Mouse (Mus musculus) naive thymus-derived CD4-positive, alpha-beta T cell, adult 2 months (primary cell): ENCODE results near the gene Chn2.

ENCODE experiments used
- DNase-seq: peaks from one replicate; pipeline ENCODE4 v3.0.0-alpha.2; 2011; ENCODE audit warnings: low read depth

The Chn2 gene

DNA sequence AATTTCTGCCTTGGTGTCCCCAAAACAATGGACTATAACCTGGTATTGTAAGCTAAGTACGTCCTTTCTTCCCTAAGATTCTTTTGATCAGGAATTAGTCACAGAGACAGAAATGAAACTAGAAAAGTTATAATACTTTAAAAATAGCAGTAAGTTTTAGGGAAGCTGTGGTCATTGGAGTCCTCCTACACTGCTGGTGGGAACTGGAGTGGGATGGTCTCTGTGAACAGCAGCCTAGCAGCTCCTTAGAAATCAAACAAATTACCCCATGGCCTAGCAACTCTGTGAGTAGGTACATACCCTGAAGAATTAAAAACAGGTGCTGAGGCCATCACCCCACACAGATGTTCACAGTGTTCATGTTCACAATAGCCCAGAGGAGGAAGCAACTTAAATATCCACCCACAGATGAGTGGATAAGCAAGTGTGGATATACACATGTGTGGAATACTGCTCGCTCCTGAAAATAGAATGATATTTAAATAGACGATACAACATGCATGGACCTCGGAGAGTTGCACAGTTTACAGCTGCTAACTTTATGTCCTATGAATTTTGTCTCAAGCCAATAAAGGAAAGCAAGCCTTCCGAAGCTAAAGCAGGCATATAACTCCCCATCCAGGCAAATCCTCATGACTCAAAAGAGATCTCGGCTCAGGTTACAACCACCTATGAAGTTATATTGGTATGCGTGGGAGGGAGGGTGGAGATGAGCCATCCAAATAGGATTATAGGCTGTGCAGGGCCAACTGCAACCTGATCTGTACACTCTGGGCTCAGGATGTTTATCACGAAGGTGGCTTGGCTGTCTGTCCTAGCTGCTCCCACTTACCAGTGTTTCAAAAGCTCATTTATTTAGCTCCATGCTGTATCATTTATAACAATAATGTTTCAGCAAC, 209.2 kb downstream of the Chn2 start:
- DNase-seq: no peak

DNA sequence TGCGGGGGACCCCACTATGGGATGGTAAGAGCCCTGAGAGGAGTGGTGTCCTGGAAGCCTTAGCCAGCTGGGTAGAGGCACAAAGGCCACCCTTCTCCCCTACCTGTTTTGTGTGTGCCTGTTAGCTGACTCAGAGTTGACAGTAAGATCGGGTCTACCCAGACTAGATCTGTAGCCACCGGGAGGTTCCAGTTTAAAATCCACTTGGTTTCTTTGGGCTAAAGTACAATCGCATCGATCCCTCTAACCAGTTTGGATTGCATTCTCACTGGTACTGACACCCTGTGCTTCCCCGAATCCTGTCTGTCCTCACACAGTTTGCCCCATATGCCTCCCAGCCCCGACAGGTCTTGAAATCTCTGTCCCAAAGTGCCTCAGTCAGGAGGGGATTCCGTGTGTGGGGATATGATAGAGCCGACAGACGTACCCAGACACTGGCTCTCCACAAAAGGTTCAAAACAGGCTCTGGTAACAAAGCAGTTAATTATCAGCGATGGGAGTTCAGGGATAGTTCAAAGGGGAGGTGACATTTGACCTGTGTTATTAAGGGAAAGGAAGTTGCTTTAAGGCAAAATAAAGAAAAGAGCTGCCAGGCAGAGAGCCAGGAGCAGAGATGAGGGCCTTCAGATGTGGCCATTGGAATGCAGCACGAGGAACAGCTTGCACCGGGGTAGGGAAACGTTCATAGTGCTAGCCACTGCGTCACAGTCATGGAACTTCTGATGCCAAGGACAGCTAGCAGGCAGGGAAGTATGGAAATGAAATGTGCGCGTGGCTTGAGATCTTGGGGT, 212.2 kb downstream of the Chn2 start:
- DNase-seq: no peak

DNA sequence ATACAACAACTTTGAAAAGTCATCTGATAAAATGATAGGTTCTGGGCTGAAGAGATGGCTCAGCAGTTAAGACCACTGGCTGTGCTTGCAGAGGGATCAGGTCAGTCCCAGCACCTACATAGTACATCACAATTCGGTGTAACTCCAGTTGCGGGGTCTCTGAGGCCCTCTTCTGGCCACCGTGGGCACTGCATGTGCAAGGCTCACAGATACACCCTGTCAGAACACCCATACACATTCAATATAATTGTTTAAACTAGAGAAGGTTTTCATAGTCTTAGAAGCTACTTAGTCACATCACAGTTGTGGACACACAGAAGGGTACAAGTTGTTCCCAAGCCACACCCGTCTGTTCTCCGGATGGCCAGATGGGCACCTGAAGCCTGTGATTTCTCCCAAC, 213.9 kb downstream of the Chn2 start:
- peak; percentile 30 for DNase-seq

DNA sequence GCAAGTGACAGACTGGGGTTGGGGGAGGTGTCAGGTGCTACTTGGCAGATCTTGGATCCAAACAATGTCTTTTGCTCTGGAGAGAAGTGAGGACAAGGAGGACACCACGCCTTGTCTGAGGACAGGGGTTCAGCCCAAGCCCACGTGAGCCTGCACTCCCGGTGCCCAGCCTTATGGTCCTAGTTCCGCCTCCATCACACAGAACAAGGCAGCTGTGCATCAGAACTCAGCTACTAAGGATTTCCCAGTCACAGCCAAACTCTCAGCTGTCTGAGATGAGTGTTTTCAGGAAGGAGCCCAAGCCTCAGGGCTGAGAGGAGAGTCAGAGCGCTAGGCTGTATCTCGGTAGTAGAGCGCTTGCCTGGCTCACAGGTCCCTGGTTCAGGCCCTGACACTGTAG, 214.5 kb downstream of the Chn2 start:
- DNase-seq: no peak

DNA sequence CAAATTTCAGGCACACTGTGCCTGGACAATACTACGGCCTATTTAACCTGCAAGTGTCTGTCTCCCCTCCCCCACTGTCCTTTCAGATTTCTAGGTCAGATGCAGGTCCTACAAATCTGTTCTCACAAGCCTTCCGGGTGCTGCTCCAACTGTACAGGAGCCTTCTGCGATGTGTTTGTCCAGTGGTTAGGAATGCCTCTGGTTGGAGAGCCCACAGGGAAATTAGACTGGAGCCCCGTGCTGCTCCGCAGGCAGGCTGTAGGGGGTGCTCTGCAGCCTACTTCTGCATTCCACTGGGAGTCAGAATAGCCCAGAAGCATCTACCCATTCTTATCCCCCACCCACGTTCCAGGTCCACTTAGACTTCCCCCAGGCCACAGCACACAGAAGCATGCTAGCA, 215.4 kb downstream of the Chn2 start:
- no peak for DNase-seq

DNA sequence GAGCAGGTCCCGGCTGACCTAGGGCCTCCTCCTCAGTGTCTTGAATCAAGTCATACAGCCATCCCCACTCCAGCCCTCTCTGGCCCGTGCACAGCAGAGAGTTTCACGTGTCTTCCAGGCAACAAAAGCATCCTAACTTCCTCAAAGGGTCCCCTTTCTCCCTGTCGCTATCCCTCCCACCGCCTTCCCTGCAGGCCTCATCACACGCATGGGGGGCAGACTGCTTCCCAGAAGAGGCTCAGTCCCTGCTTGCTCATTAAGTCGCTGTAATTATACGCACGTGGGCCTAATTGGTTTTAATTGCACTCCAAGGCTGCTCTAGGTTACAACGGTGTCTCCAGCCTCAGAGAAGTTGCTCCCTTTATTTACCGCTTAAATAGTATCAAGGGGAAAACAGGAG, 216.0 kb downstream of the Chn2 start:
- DNase-seq: no peak

DNA sequence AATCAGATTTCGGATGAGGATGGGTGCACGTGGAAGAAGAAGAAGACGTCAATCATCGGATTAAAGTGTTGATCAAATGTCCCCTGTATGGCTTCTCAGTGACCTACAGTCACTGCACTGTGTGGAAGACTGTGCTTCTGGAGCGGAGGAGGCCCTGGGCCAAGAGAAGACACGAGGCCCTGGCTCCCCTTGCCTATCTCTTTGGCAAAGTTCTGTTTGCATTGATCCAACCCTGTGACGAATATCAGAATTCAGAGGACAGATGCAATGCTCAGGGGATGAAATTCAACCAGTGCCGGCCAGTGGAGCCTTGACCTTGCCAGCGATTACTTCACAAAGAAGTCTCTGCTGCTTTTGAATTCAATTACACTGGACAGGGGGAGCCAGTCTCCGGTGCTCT, 217.0 kb downstream of the Chn2 start:
- no peak for DNase-seq

DNA sequence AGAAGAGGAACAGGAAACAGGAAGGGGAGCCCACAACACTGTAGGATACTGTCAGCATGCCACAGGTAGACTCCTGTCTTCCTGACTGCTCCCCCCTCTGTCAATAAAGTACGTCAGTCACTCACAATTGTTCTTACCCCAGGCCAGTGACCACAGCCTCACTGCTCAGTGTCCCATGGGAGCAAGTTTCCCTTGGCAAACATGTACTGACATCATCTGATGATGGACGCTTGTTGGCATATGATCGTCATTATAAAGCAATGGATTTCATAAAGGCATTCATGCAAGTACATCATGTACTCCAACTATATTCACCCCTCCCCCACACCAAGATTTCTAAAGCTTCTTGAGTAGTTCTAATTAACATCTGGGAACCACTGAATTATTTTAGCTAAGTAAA, 218.2 kb downstream of the Chn2 start:
- DNase-seq: no peak

DNA sequence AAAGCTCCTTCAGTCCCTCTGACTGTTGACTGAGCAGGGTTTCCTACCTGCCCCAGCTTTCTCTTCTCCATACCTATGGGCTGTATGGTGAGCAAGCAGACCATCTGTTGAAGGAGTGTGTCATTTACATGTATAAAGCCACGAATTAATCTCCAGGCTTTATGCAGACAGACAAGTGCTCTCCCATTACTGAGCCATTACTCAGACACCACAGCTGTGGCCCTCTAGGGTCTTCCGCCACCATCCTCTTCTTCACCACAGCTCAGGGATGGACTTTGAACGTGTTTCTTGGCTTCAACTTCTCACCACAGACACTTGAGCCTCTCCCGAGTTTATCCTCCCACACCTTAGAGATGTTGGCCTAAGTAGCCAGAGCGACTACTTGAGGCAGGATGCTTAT, 219.1 kb downstream of the Chn2 start:
- no peak for DNase-seq

DNA sequence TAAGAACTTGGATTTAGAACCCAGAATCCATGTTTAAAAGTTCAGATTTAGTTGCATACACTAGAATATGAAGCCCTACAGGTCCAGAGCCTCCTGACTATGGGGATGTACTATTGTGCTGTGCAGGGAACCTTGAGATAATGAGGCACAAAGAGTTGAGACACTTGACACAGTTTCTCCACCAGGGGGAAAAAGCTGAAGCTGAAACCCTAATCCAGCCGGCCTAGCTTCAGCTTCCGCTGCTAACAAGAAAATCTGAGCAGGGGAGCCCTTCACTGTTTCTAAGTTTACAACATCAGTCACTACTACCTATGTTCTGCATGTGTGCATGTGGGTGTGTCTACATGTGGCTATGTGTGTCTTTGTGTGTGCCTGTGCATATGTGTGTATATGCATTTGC, 223.4 kb downstream of the Chn2 start:
- no peak for DNase-seq

DNA sequence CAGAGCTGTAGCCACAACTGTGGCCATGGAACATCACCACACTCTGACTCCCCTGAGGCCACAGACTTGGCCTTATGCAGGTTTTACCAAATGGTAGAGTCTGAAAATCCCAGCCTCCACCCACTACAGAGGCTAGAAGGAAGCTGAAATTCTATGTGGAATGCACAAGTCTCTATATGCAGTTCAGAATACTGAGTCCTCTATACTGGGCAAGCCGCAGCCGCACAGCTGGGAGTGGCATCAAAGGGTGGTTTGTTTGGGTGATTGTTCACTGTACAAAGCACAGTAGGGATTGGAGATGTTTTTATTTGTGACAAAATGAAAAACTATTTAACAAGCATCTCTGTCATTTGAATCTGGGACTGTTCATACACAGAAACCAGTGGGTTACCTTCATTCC, 224.5 kb downstream of the Chn2 start:
- no peak for DNase-seq

DNA sequence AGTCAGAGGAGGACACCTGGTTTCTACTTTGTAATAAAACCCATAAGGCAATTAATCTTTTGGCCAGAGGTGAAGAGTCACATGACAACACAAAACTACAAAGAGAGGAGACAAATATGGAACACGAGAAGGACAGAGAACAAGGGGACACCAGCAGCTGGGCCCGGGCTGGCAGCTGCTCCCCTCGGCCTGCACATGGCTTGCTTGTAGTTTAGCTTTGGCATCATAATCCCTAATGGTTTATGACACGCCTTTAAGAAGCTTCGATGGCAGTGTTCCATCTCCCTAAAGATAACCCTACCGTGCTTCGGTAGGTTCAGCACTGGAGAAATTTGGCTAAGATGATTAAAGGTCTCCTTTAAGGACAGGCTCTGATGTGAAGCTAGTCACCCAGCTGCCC, 225.2 kb downstream of the Chn2 start:
- no peak for DNase-seq

DNA sequence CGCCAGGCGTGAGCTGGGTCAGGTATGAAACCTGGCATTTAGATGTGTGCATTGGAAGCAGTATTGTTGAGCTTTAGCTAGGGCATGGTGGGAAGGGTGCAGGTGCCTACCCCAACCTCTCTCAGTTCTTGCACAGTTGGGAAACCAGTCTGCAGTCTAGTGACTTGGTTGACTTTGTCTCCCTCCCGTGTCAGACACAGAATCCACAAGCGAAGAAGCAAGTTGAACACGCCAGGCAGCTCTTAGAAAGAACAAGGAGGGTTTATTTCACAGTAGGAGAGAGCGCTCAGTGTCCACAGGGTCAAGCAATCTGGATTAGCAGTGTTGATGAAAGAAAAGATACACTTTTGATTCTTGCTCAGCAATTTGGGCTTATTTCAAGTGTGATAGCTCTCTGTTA, 226.0 kb downstream of the Chn2 start:
- no peak for DNase-seq

DNA sequence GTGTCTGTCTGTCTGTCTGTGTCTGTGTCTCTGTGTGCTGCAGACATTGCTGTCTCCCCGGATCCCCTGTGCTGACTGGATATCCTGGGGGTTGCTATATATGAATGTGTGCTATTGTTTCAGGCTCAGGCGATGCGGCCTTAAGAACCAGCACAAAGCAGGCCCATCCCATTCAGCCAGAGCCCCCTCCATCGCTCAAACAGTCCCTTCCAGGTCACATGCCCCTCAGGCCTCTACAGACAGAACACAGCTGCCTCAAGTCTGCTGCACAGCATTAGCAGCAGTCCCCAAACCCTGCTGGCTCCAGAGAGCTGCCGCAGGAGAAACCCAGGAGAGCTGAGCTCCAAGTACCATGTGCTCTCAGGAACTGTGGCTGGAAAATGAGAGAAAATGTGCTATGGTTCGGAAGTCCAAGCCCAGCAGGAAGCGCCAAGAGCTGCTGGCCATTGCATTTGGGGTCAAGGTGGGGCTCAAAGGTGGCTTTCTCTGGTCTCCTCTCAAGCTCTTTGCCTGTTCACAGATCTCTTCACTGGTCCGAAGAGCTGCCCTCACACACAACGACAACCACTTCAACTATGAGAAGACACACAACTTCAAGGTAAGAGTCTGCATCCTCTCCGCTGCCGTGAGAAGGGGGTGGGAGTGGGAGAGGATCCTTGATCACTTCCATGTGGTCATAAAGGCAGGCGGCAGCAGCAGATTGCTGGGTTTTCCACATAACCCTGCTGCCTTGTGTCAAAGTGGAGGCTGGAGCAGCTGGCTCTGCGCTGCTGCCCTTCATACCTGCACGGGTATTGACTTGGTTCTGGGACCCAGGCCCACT, 233.4 kb downstream of the Chn2 start:
- DNase-seq: no peak

DNA sequence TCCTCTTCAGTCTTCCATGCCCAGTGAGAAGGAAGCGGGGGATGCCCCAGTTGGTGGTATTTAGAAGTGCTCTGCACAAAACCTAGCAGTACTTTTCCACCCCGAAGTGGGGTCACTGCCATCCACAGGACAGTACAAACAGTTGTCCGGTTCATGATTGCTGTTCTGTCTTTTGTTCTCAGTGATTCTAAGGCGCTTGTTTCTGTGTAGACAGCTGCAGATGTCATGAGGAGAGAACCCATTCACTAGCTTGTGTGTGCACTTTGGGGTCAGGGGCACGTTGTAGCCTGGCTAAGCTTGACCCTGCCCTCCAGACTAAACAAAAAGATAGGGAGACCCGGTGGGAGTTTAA, 234.0 kb downstream of the Chn2 start:
- no peak for DNase-seq

DNA sequence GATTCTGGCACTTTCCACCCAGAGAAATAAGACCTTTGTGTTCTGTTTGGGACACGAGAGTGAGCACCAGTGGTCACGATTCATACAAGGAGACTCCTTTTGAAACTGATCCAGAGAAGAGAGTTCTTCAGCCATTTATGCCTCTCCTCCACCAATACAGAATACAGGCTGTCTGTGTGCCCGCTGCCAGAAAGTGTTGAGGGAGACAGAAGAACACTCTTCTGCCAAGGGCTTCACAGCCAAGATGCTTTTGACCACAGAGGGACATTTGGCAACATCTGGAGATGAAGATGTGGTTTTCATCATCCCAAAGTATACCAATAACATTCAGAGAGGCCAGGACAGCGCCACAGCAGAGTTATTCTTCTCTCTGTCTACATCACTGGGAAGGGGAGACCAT, 237.9 kb downstream of the Chn2 start:
- DNase-seq: no peak

DNA sequence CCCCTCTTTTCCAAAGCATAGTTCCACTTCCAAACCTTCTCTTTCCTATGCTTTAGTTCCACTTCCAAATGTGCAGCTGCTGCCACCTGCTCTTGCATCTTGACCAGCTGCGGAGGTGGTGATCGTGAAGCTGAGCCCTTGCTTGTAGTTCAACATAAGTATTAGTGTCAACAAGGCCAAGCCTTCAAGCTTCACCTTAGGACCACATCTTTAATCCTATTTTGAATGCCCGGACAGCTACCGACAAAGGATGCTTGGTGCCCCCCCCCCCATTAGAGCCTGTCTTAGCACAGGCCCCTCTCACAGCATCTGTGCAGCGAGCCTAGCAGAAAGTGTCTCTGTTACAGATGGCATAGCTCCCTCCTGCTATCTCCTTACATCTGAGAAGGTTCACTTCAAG, 238.5 kb downstream of the Chn2 start:
- no peak for DNase-seq

DNA sequence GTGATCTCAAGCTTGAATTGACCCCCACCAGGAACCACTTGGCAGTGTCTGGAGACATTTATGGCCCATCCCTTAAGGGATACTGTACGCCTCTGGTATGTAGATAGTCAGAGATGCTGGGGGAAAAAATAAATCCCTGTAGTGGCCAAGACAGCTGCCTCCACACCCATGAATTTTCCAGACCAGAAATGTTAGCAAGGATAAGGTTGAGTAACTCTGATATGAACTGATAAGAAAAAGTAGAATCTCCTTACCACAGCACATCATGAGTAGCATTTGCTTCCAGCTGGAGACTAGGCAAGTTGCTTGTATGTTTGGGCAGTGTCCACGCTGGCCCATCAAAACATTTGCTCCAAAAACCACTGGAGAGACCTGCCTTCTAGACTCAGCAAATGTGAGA, 239.3 kb downstream of the Chn2 start:
- no peak for DNase-seq

DNA sequence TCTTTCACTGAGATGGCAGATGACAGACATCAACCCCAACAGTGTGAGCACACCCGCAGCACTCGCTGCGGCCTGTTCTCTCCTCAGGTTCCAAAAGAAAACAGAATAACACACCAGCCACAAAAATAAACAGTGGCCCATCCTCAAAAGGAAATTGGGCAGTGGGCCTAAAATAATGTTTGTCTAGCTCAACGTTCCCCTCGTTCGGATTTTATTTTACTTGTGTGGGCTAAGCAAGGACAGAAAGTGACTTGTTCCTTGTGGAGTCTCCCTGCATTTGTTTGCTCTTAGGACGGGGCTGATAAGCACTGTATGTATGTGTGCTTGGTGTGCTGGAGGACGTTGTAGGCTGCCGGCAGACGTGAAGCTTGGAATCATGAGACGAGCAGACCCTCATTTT, 240.0 kb downstream of the Chn2 start:
- DNase-seq: no peak

DNA sequence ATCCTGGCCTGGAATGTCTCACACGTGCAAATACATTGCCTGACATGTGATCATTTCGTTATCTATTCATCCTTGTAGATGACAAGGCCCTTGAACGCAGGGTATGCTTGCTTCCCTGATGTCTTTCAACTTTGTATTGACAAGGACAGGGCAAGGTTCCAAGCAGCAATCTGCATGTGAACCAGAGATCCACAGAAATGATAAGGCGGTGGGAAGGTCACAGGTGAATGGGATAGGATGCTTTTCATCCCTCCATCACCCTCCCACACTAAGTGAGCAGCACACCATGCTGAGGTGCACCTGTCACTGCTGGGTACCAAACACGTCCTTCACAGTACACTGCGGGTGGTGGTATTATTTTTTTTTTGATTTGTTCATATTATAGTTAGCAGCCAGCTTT, 240.9 kb downstream of the Chn2 start:
- DNase-seq: no peak

DNA sequence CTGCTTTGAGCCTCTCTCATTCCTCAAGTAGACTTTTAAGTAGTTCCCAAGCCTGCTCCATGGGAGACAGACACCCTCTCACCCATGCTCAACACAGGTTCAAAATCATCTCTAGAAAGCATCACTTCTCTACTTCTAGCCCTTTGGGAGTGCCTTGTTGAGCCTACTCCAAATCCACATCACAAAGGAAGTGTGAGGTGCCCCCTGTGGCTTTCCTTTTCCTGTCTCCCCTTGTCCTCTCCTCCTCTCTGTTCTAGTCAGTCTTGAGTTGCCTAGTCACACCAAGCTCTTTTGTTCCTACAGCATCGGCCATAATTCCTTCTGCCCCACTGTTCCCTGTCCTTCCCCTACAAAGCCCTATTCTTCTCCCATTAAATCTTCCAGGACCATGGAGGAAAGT, 243.9 kb downstream of the Chn2 start:
- DNase-seq: peak; percentile 4

DNA sequence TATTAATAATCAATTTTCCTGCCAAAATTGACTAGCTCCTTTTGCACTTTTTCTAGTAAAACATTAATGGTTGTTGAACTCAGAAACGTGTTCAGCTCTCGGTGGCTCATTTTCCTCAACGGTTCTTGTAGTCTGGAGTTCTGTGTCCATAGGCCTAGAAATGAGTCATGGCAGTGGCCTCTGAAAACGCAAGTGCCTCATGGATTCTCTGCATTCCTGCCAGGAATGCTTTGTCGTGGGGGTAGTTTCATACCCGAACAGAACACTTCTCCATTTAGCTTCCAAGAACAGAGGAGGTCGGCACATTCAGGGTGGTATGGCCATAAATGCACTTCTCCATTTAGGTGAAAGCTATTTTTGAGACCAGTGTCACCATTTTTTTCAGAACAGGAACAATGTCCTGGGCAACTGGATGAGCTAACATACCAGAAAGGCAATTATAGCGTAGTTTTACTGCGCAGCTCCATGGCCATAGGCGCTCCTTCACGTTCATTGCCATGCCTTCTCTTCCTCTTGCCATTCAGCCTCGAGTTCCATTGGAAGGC, 244.9 kb downstream of the Chn2 start:
- DNase-seq: no peak
